ENCODE assay signal across 15 mouse cellular contexts in genomic region chr10:41546396-41547165, GRCm38 (mm10). TPM values are rescaled to one million over a fixed set of nuclear protein-coding genes. Genes with fewer than 3 reads are reported as not detected.
DNase-seq lines count a peak whose midpoint lies in the region; ATAC-seq and TF ChIP-seq lines count a peak whose summit lies in the region.
"Had no signal": no experiment of that assay in that cellular context is flagged by ENCODE, and none has a peak within 500 bp of the region (broad histone marks: within the 10 kb centered on the region; RNA-seq: fewer than 3 reads in every experiment).

No protein-coding gene starts in this region.

- ATAC-seq in lung, embryonic 14.5 days (ENCODE audit: insufficient read depth): no peak; the same call in 1 of the 2 replicates
- ATAC-seq: CD4-positive, CD25-positive, alpha-beta regulatory T cell, adult 4 months; forebrain, embryonic 15.5 days had no signal

- TF ChIP-seq CTCF in lung, embryonic 14.5 days (IDR thresholded peaks at IDR 0.05; ENCODE audit: low read depth): no peak
- TF ChIP-seq CTCF in kidney, adult 2 months (conservative IDR thresholded peaks at IDR 0.05; ENCODE audit: insufficient read depth, insufficient read length, low read depth, low read length): no peak

- no peaks in the 10 kb centered on the region for H3K36me3 ChIP-seq in lung, embryonic 14.5 days (ENCODE audit: insufficient read depth)
- no peaks in the 10 kb centered on the region for H3K36me3 ChIP-seq in kidney, adult 2 months (ENCODE audit: control insufficient read depth, insufficient read depth, low read length)
- H3K36me3 ChIP-seq: embryonic facial prominence, embryonic 15.5 days; forebrain, embryonic 15.5 days; liver, embryonic 15.5 days; midbrain, embryonic 12.5 days had no signal

- 51% methylated on average over 13 of the region's 13 CpGs for WGBS in lung, embryonic 14.5 days
- 35% methylated on average over 13 of the region's 13 CpGs for WGBS in kidney, adult 2 months

- no peak overlapping the region for H3K27ac ChIP-seq in lung, embryonic 14.5 days (ENCODE audit: low read depth)
- H3K27ac ChIP-seq in kidney, adult 2 months (ENCODE audit: insufficient read depth, low read depth, low read length): no peak overlapping the region
- H3K27ac ChIP-seq: embryonic facial prominence, embryonic 15.5 days; forebrain, embryonic 15.5 days; limb, embryonic 10.5 days; liver, embryonic 15.5 days; midbrain, embryonic 12.5 days had no signal

- no peak overlapping the region for H3K4me2 ChIP-seq in lung, embryonic 14.5 days
- H3K4me2 ChIP-seq: embryonic facial prominence, embryonic 15.5 days; forebrain, embryonic 15.5 days; liver, embryonic 15.5 days; midbrain, embryonic 12.5 days had no signal

- no peaks in the 10 kb centered on the region for H3K27me3 ChIP-seq in lung, embryonic 14.5 days (ENCODE audit: insufficient read depth, low read length)
- no peaks in the 10 kb centered on the region for H3K27me3 ChIP-seq in kidney, adult 2 months (replicated peaks; ENCODE audit: control insufficient read depth, insufficient read depth, low read length)
- H3K27me3 ChIP-seq: embryonic facial prominence, embryonic 15.5 days; forebrain, embryonic 15.5 days; liver, embryonic 15.5 days had no signal

- no peak overlapping the region for H3K9ac ChIP-seq in lung, embryonic 14.5 days
- H3K9ac ChIP-seq: embryonic facial prominence, embryonic 15.5 days; forebrain, embryonic 15.5 days; liver, embryonic 15.5 days; midbrain, embryonic 12.5 days had no signal

- peaks cover 5% of the 10 kb centered on the region; the same call in 1 of the 2 replicates for H3K9me3 ChIP-seq in lung, embryonic 14.5 days (ENCODE audit: low read depth, low read length)
- H3K9me3 ChIP-seq: liver, embryonic 15.5 days had no signal

- peak; percentile 42 for DNase-seq in gastrocnemius, postnatal 10 days
- no peak for DNase-seq in gastrocnemius, adult 8-10 months (ENCODE audit: low spot score in 2 of 2)
- DNase-seq in lung, embryonic 14.5 days: peak; percentile 22
- no peak for DNase-seq in lung, postnatal 4 days
- peak; percentile 91 for DNase-seq in kidney, adult 2 months
- peak; percentile 87 for DNase-seq in kidney, postnatal 36 days
- no peak for DNase-seq in spleen, postnatal 14 days (ENCODE audit: low spot score in 2 of 2)
- DNase-seq in layer of hippocampus, adult 9-10 months (ENCODE audit: low spot score): no peak
- DNase-seq: right cerebral cortex, postnatal 25 days had no signal

- H3K4me3 ChIP-seq in lung, embryonic 14.5 days (ENCODE audit: low read depth, low read length): no peak overlapping the region
- H3K4me3 ChIP-seq in kidney, adult 2 months (ENCODE audit: insufficient read depth, low read depth, low read length): no peak overlapping the region
- H3K4me3 ChIP-seq: embryonic facial prominence, embryonic 15.5 days; forebrain, embryonic 15.5 days; limb, embryonic 10.5 days; liver, embryonic 15.5 days; midbrain, embryonic 12.5 days had no signal

- H3K4me1 ChIP-seq in lung, embryonic 14.5 days (ENCODE audit: insufficient read depth): no peaks in the 10 kb centered on the region
- peaks cover 3% of the 10 kb centered on the region; the same call in 1 of the 2 replicates for H3K4me1 ChIP-seq in kidney, adult 2 months (ENCODE audit: control insufficient read depth, insufficient read depth, low read length)

- TF ChIP-seq POLR2A in kidney, adult 2 months (IDR thresholded peaks at IDR 0.05; ENCODE audit: low read depth, low read length): no peak

RNA-seq across cellular contexts. Expression of gene Cd164, which starts 27.4 kb away (rescaled TPM):
- 100 to 1,000 TPM; 173 to 184 TPM for total RNA-seq in gastrocnemius, postnatal 10 days (2021)
- total RNA-seq in gastrocnemius, adult 8-10 months (2022): 100 to 1,000 TPM; 129 to 163 (median 141) TPM
- 196 and 208 TPM in 2 replicates for polyA plus RNA-seq in lung, embryonic 14.5 days (2014; fragmentation: Nextera tagmentation; extraction: Ambion mirVana)
- polyA plus RNA-seq in kidney, adult 2 months (2012; rRNA removed): 241 and 291 TPM in 2 replicates

RNA-seq across cellular contexts. Expression of gene Ppil6, which starts 56.3 kb away (rescaled TPM):
- total RNA-seq in gastrocnemius, postnatal 10 days (2021): not detected
- not detected for total RNA-seq in gastrocnemius, adult 8-10 months (2022)
- polyA plus RNA-seq in lung, embryonic 14.5 days (2014; fragmentation: Nextera tagmentation; extraction: Ambion mirVana): 0.73 and 1.2 TPM in 2 replicates
- 2.5 and 3.2 TPM in 2 replicates for polyA plus RNA-seq in kidney, adult 2 months (2012; rRNA removed)
- polyA plus RNA-seq: CD4-positive, CD25-positive, alpha-beta regulatory T cell, adult 4 months had no signal

RNA-seq across cellular contexts. Expression of gene Smpd2, which starts 56.4 kb away (rescaled TPM):
- total RNA-seq in gastrocnemius, postnatal 10 days (2021): 10 to 100 TPM; 12.8 to 14.3 TPM
- 1 to 10 TPM; 6.8 to 10.0 (median 9.5) TPM for total RNA-seq in gastrocnemius, adult 8-10 months (2022)
- 61.4 and 62.4 TPM in 2 replicates for polyA plus RNA-seq in lung, embryonic 14.5 days (2014; fragmentation: Nextera tagmentation; extraction: Ambion mirVana)
- 124 and 129 TPM in 2 replicates for polyA plus RNA-seq in kidney, adult 2 months (2012; rRNA removed)

Comparison
In these comparisons a context has a peak if more than half of its experiments do, and no peak if none do; other contexts are left out.
1. DNase-seq: peak in gastrocnemius, postnatal 10 days (single experiment), lung, embryonic 14.5 days (single experiment), kidney, adult 2 months (single experiment) and kidney, postnatal 36 days (2 of 2); none in gastrocnemius, adult 8-10 months (0 of 2), lung, postnatal 4 days (0 of 2), spleen, postnatal 14 days (0 of 2) and layer of hippocampus, adult 9-10 months (single experiment).